Mouse (Mus musculus): Measurements from ENCODE around the gene Ucn2. TPM values are rescaled to one million over a fixed set of nuclear protein-coding genes. Genes with fewer than 3 reads are reported as not detected.

Gene Ucn2
- polyA plus RNA-seq, 1 experiment, result not detected

DNA sequence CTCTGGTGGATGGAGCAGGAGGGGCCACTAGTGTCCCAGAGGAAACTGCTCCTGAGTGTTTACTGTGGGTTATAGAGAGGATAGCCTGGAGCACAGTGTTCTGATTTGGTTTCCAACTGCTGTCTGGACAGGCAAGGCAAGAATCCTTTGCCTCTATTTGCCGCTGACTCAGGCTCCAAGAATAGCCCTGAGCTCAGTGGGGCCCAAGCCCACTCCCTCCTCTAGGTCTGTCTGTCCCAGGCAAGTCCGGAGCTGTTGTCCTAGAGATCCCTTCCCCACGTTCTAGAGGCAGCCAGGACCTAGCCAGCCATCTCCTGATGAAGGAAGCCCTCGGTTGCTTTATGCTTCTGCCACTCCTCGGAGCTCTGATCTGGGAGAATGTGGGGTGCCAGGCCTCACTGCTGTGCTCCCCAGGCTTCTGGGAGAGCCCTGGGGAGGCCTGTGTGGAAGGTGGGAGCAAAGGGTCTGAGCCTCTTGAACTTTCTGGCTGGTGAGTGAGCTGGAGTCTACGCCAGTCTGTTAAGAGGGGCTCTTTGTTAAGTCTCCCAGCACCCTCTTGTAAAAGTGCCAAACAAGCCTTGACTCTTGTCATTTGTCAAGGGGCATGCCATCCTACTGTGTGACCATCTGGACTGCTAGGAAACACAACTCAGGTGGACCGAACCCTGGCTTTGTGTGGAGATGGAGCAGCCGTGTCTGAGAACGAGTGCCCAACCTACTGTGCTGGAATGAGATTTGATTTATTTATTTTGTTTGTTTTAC lies 35.7 kb upstream of the Ucn2 start:
- Histone ChIP-seq H3K9ac (ENCODE audit: low read depth, poor library complexity, severe bottlenecking) (no peak overlapping the region), H3K9me3 (replicated peaks; ENCODE audit: control insufficient read depth, insufficient read depth, low read length, poor library complexity, severe bottlenecking) (no peaks in the 10 kb centered on the region), H3K4me3 (ENCODE audit: low read depth, low read length) (no peak overlapping the region), H3K27me3 (ENCODE audit: control insufficient read depth, insufficient read depth, low read length, poor library complexity, severe bottlenecking) (no peaks in the 10 kb centered on the region), H3K27ac (ENCODE audit: insufficient read depth, low read length) (peak overlapping the region; percentile 31; the same call in 1 of the 2 replicates), H3K36me3 (ENCODE audit: control insufficient read depth, insufficient read depth, low read length, poor library complexity, severe bottlenecking) (peaks cover 41% of the 10 kb centered on the region), H3K4me1 (ENCODE audit: control insufficient read depth, insufficient read depth, low read length) (no peaks in the 10 kb centered on the region)
- no peak for TF ChIP-seq CTCF (IDR thresholded peaks at IDR 0.05; ENCODE audit: low read depth, low read length)
- TF ChIP-seq EP300 (IDR thresholded peaks at IDR 0.05; ENCODE audit: insufficient read depth, low read depth, low read length), result no peak
- TF ChIP-seq POLR2A (IDR thresholded peaks at IDR 0.05; ENCODE audit: insufficient read depth, low read length), result no peak

DNA sequence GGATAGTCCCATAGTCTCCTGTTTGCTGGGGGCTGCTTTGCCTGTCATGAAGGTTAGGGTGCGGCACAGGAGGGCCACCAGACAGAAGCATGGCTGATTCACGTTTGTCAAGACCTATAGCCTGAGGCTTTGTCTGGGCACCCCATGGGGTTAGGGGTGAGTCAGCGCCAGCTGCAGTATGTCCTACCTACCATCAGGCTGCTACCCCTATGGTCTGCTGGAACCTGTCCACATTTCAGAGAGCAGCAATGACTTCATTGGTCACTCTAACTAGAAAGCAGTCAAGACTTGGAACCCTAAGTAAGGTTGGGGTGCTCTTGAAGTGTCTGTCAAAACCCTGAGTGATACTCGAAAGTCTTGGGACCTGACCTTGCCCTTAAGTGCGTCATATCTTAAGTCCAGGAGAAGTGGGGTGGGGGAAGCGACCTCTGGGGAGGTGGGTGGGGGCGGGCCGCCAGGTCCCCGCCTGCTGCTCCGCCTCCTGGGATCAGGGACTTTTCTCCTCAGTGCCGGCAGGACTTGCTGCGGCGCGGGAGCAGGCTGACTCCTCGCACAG lies 32.7 kb upstream of the Ucn2 start, which contains the start of gene Col7a1:
Col7a1 (plus strand) TSS at position 506 of the 556 bp plus-strand sequence.
- no peaks in the 10 kb centered on the region for H3K4me1 ChIP-seq (ENCODE audit: control insufficient read depth, insufficient read depth, low read length)
- peaks cover 20% of the 10 kb centered on the region for H3K36me3 ChIP-seq (ENCODE audit: control insufficient read depth, insufficient read depth, low read length, poor library complexity, severe bottlenecking)
- H3K9me3 ChIP-seq (replicated peaks; ENCODE audit: control insufficient read depth, insufficient read depth, low read length, poor library complexity, severe bottlenecking), result no peaks in the 10 kb centered on the region
- no peak within 1 kb of the TSS for H3K27ac ChIP-seq (ENCODE audit: insufficient read depth, low read length)
- peak within 1 kb of the TSS; percentile 66 for H3K4me3 ChIP-seq (ENCODE audit: low read depth, low read length)
- TF ChIP-seq CTCF (IDR thresholded peaks at IDR 0.05; ENCODE audit: low read depth, low read length) (no peak), POLR2A (IDR thresholded peaks at IDR 0.05; ENCODE audit: insufficient read depth, low read length) (no peak), EP300 (IDR thresholded peaks at IDR 0.05; ENCODE audit: insufficient read depth, low read depth, low read length) (no peak)
- H3K9ac ChIP-seq (ENCODE audit: low read depth, poor library complexity, severe bottlenecking), result peak within 1 kb of the TSS; percentile 16; the same call in 1 of the 2 replicates
- H3K27me3 ChIP-seq (ENCODE audit: control insufficient read depth, insufficient read depth, low read length, poor library complexity, severe bottlenecking), result no peaks in the 10 kb centered on the region

DNA sequence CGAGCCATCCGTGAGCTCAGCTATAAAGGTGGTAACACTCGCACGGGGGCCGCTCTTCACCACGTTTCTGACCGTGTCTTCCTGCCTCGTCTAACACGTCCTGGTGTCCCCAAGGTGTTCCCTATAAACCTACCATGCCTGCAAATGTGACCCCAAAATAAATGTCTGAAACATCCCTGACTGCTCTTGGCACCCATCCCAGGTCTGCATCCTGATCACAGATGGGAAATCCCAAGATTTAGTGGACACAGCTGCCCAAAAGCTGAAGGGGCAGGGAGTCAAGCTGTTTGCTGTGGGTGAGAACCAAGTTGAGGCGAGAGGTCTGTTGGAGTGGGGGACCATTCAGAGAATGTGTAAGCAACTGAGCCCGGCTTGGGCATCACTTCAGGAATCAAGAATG lies 30.6 kb upstream of the Ucn2 start:
- H3K4me1 ChIP-seq (ENCODE audit: control insufficient read depth, insufficient read depth, low read length), result no peaks in the 10 kb centered on the region
- H3K9ac ChIP-seq (ENCODE audit: low read depth, poor library complexity, severe bottlenecking), result no peak overlapping the region
- no peak for TF ChIP-seq POLR2A (IDR thresholded peaks at IDR 0.05; ENCODE audit: insufficient read depth, low read length)
- no peak for TF ChIP-seq EP300 (IDR thresholded peaks at IDR 0.05; ENCODE audit: insufficient read depth, low read depth, low read length)
- TF ChIP-seq CTCF (IDR thresholded peaks at IDR 0.05; ENCODE audit: low read depth, low read length), result no peak
- no peak overlapping the region for H3K4me3 ChIP-seq (ENCODE audit: low read depth, low read length)
- no peaks in the 10 kb centered on the region; the same call in 1 of the 2 replicates for H3K36me3 ChIP-seq (ENCODE audit: control insufficient read depth, insufficient read depth, low read length, poor library complexity, severe bottlenecking)
- no peaks in the 10 kb centered on the region for H3K27me3 ChIP-seq (ENCODE audit: control insufficient read depth, insufficient read depth, low read length, poor library complexity, severe bottlenecking)
- H3K9me3 ChIP-seq (replicated peaks; ENCODE audit: control insufficient read depth, insufficient read depth, low read length, poor library complexity, severe bottlenecking), result no peaks in the 10 kb centered on the region
- no peak overlapping the region for H3K27ac ChIP-seq (ENCODE audit: insufficient read depth, low read length)

DNA sequence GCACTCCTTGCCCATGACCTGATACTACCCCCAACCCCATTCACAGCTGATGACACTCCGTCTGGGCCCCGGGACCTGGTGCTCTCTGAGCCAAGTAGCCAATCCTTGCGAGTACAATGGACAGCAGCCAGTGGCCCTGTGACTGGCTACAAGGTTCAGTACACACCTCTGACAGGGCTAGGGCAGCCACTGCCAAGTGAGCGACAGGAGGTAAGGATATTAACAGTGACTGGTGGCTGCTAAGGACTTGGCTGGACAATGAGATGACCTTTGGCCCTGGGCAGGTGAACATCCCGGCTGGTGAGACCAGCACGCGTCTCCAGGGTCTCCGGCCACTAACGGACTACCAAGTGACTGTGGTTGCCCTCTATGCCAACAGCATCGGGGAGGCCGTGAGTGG lies 30.0 kb upstream of the Ucn2 start:
- Histone ChIP-seq H3K9me3 (replicated peaks; ENCODE audit: control insufficient read depth, insufficient read depth, low read length, poor library complexity, severe bottlenecking) (no peaks in the 10 kb centered on the region), H3K36me3 (ENCODE audit: control insufficient read depth, insufficient read depth, low read length, poor library complexity, severe bottlenecking) (no peaks in the 10 kb centered on the region), H3K27me3 (ENCODE audit: control insufficient read depth, insufficient read depth, low read length, poor library complexity, severe bottlenecking) (no peaks in the 10 kb centered on the region), H3K4me1 (ENCODE audit: control insufficient read depth, insufficient read depth, low read length) (no peaks in the 10 kb centered on the region), H3K27ac (ENCODE audit: insufficient read depth, low read length) (no peak overlapping the region), H3K4me3 (ENCODE audit: low read depth, low read length) (no peak overlapping the region), H3K9ac (ENCODE audit: low read depth, poor library complexity, severe bottlenecking) (no peak overlapping the region)
- no peak for TF ChIP-seq CTCF (IDR thresholded peaks at IDR 0.05; ENCODE audit: low read depth, low read length)
- no peak for TF ChIP-seq EP300 (IDR thresholded peaks at IDR 0.05; ENCODE audit: insufficient read depth, low read depth, low read length)
- TF ChIP-seq POLR2A (IDR thresholded peaks at IDR 0.05; ENCODE audit: insufficient read depth, low read length), result no peak

DNA sequence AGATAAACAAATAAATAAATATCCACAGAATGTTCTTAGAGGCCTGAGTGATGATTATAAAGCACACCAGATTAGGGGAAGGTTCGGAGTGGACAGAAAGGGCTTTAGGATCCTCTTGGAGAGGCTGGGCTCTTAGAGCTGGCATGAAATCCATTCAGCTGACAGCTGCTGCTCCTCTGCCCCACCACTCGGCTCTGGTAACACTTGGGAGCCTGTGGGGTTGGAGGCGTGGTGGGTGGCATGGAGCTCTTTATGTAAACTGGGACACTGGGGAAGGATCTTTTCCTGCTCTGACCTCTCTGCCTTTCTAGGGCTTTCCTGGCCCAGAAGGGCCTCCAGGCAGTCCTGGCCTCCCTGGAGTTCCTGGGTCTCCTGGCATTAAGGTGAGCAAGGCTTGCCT lies 22.2 kb upstream of the Ucn2 start:
- H3K4me3 ChIP-seq (ENCODE audit: low read depth, low read length), result no peak overlapping the region

GRCm38 (mm10) chr9:108964338-108964737 lies 21.5 kb upstream of the Ucn2 start:
- H3K27ac ChIP-seq (ENCODE audit: insufficient read depth, low read length), result no peak overlapping the region
- H3K27me3 ChIP-seq (ENCODE audit: control insufficient read depth, insufficient read depth, low read length, poor library complexity, severe bottlenecking), result no peaks in the 10 kb centered on the region
- TF ChIP-seq EP300 (IDR thresholded peaks at IDR 0.05; ENCODE audit: insufficient read depth, low read depth, low read length), result no peak
- no peak for TF ChIP-seq CTCF (IDR thresholded peaks at IDR 0.05; ENCODE audit: low read depth, low read length)
- no peak for TF ChIP-seq POLR2A (IDR thresholded peaks at IDR 0.05; ENCODE audit: insufficient read depth, low read length)
- H3K4me1 ChIP-seq (ENCODE audit: control insufficient read depth, insufficient read depth, low read length), result no peaks in the 10 kb centered on the region
- no peaks in the 10 kb centered on the region for H3K9me3 ChIP-seq (replicated peaks; ENCODE audit: control insufficient read depth, insufficient read depth, low read length, poor library complexity, severe bottlenecking)
- no peak overlapping the region for H3K9ac ChIP-seq (ENCODE audit: low read depth, poor library complexity, severe bottlenecking)
- no peaks in the 10 kb centered on the region for H3K36me3 ChIP-seq (ENCODE audit: control insufficient read depth, insufficient read depth, low read length, poor library complexity, severe bottlenecking)
- no peak overlapping the region for H3K4me3 ChIP-seq (ENCODE audit: low read depth, low read length)

More for the DNA sequence above, 22.2 kb upstream of the Ucn2 start:
- no peak overlapping the region for H3K9ac ChIP-seq (ENCODE audit: low read depth, poor library complexity, severe bottlenecking)
- H3K27me3 ChIP-seq (ENCODE audit: control insufficient read depth, insufficient read depth, low read length, poor library complexity, severe bottlenecking), result no peaks in the 10 kb centered on the region
- H3K4me1 ChIP-seq (ENCODE audit: control insufficient read depth, insufficient read depth, low read length), result no peaks in the 10 kb centered on the region
- H3K27ac ChIP-seq (ENCODE audit: insufficient read depth, low read length), result no peak overlapping the region
- TF ChIP-seq EP300 (IDR thresholded peaks at IDR 0.05; ENCODE audit: insufficient read depth, low read depth, low read length) (no peak), POLR2A (IDR thresholded peaks at IDR 0.05; ENCODE audit: insufficient read depth, low read length) (no peak), CTCF (IDR thresholded peaks at IDR 0.05; ENCODE audit: low read depth, low read length) (no peak)
- no peaks in the 10 kb centered on the region for H3K36me3 ChIP-seq (ENCODE audit: control insufficient read depth, insufficient read depth, low read length, poor library complexity, severe bottlenecking)
- no peaks in the 10 kb centered on the region for H3K9me3 ChIP-seq (replicated peaks; ENCODE audit: control insufficient read depth, insufficient read depth, low read length, poor library complexity, severe bottlenecking)

Measured in ES-Bruce4 (cell line).